Mouse (Mus musculus) liver, embryonic 13.5 days (tissue): ENCODE results near the gene Gpr62. TPM values are rescaled to one million over a fixed set of nuclear protein-coding genes. Genes with fewer than 3 reads are reported as not detected.

Experiments used
- ATAC-seq: fragments of 200-750 bp; cut with Nextera tagmentation; 2 replicates; pipeline ENCODE4 v1.8.0; 2017; ENCODE audit warnings: low read depth, mild to moderate bottlenecking, moderate number of reproducible peaks, moderate library complexity
- DNase-seq: peaks from one replicate; pipeline ENCODE4 v3.0.0; 2022
- H3K27ac ChIP-seq: fragments of 300-500 bp; sonication (generic); 2 replicates; pipeline ENCODE4 v1.5.1; 2015; ENCODE audit warnings: moderate library complexity, mild to moderate bottlenecking, inconsistent platforms
- H3K27me3 ChIP-seq: fragments of 300-500 bp; sonication (generic); 2 replicates; pipeline ENCODE4 v1.6.1; 2015; ENCODE audit warnings: mild to moderate bottlenecking, inconsistent platforms
- H3K36me3 ChIP-seq: fragments of 300-500 bp; sonication (generic); 2 replicates; pipeline ENCODE4 v1.6.1; 2015; ENCODE audit warnings: mild to moderate bottlenecking, inconsistent platforms
- H3K4me1 ChIP-seq: fragments of 300-500 bp; sonication (generic); replicated peaks from 2 replicates; pipeline ENCODE4 v1.6.1; 2015; ENCODE audit warnings: inconsistent platforms
- H3K4me2 ChIP-seq: fragments of 300-500 bp; sonication (generic); 2 replicates; pipeline ENCODE4 v1.6.1; 2015; ENCODE audit warnings: inconsistent platforms, mild to moderate bottlenecking, moderate library complexity
- H3K4me3 ChIP-seq: fragments of 300-500 bp; sonication (generic); replicated peaks from 2 replicates; pipeline ENCODE4 v1.5.1; 2015; ENCODE audit warnings: mild to moderate bottlenecking, inconsistent platforms
- H3K9ac ChIP-seq: fragments of 300-500 bp; sonication (generic); 2 replicates; pipeline ENCODE4 v1.6.1; 2015; ENCODE audit warnings: mild to moderate bottlenecking, inconsistent platforms
- H3K9me3 ChIP-seq: fragments of 300-500 bp; sonication (generic); replicated peaks from 2 replicates; pipeline ENCODE4 v1.6.1; 2016; ENCODE audit warnings: inconsistent platforms
- whole genome bisulfite sequencing: fragments of 180-500 bp; shearing (Covaris S2); methylation state at CpG from one replicate; pipeline ENCODE4 v1.1.7; 2015; ENCODE audit not compliant: insufficient replicate concordance; 5-methylcytosine and 5-hydroxymethylcytosine counted together
- polyA plus RNA-seq: library from polyadenylated mRNA; unstranded; fragments of >200 nt; fragmentation: Nextera tagmentation; extraction: Ambion mirVana; gene quantifications from 2 replicates; pipeline ENCODE4 v1.2.1, GENCODE M21; 2015

Gpr62 gene
- polyA plus RNA-seq, 1 experiment from 2014 or later: not detected

DNA sequence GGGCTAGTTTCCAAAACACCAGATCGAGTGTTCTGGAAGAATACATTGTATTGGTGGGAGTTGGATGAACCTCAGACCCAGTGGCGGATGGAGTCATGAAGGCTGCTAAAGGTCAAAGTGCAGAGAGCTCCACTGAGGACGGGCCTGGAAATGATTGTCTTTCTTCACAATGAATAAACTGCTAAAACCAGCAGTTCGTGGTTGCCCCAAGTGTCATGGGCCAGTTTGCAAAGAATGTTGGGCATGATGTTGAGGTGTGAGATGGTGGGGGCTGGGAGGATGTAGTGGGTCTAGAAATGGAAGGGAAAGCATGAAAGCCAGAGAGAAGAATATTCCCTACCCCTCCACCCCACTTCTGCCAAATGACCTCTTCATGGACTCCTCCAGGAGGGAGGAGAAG is 20.9 kb downstream of the Gpr62 start:
- H3K9ac ChIP-seq: no peak overlapping the region
- H3K27ac ChIP-seq: no peak overlapping the region
- WGBS: 69% methylated on average over 4 of the region's 4 CpGs
- no peak for ATAC-seq
- H3K36me3 ChIP-seq: 0 out of 2 replicates have a peak, but pooled peaks cover 3% of the 10 kb centered on the region
- no peak for DNase-seq
- no peak overlapping the region for H3K4me2 ChIP-seq
- H3K27me3 ChIP-seq: no peaks in the 10 kb centered on the region
- H3K9me3 ChIP-seq: no peaks in the 10 kb centered on the region
- H3K4me3 ChIP-seq: no peak overlapping the region
- peaks cover 46% of the 10 kb centered on the region for H3K4me1 ChIP-seq

DNA sequence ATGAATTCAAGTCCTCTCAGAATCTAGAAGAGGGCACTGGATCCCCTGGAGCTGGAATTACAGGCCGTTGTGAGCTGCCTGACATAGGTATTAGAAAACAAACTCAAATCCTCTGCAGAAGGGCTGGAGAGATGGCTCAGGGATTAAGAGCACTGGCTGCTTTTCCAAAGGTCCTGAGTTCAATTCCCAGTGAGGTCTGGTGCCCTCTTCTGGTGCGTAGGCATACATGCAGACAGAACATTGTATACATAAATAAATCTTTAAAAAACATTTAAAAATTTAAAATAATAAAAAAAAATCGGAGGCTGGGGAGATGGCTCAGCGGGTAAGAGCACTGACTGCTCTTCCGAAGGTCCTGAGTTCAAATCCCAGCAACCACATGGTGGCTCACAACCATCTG is 23.1 kb downstream of the Gpr62 start:
- Histone ChIP-seq H3K9ac (no peak overlapping the region), H3K9me3 (no peaks in the 10 kb centered on the region), H3K4me1 (peaks cover 44% of the 10 kb centered on the region), H3K36me3 (0 out of 2 replicates have a peak, but pooled peaks cover 3% of the 10 kb centered on the region), H3K4me3 (no peak overlapping the region), H3K4me2 (no peak overlapping the region), H3K27me3 (no peaks in the 10 kb centered on the region), H3K27ac (no peak overlapping the region)
- ATAC-seq (no peak), DNase-seq (no peak)
- 64% methylated on average over 5 of the region's 5 CpGs for WGBS

DNA sequence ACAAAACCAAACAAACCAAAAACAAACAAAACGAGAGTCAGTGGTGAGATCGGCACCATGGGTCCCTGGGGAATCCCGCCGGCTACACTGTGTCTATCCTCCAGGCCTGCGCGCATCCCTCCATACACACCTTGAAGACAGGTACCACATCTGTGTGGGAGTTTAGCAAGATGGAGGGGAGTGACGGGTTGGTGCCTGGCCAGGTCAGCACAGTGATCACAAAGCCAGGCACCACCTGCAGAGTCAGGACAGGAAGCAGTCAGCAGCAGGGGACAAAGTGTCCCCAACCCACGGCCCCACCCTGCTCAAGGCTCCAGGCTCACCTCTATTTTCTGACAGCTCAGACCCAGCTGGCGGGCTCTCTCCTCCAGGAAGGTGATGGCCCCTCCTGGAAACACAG is 29.2 kb downstream of the Gpr62 start:
- WGBS: 68% methylated on average over 9 of the region's 9 CpGs
- Histone ChIP-seq H3K27me3 (no peaks in the 10 kb centered on the region), H3K9me3 (no peaks in the 10 kb centered on the region), H3K4me1 (peaks cover 76% of the 10 kb centered on the region), H3K36me3 (peaks cover 33% of the 10 kb centered on the region), H3K4me2 (peak overlapping the region; percentile 89), H3K4me3 (no peak overlapping the region), H3K9ac (no peak overlapping the region), H3K27ac (no peak overlapping the region)
- ATAC-seq: no peak
- DNase-seq: no peak

DNA sequence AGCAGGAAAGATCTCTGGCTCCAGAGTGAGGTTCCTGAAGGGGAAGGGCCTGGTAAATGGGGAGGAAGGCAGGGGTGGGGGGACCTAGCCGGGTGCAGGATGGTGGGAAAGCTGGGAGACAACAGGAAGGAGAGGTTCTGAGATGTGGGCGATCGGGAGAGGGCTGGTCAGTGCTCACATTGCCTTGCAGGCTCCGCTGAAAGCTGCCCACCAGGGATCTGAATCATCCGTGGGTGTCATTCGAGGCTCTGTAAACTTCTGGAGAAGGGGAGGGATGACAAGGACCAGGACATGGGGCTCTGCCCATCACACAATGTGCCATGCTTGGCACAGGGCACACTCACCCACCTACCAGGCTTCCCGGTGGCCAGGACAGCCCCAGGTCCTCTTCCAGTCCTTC is 32.3 kb downstream of the Gpr62 start:
- Histone ChIP-seq H3K36me3 (peaks cover 43% of the 10 kb centered on the region), H3K27ac (peak overlapping the region; percentile 65), H3K4me3 (no peak overlapping the region), H3K4me1 (peaks cover 90% of the 10 kb centered on the region), H3K9ac (peak overlapping the region; percentile 61; the same call in 1 of the 2 replicates), H3K27me3 (no peaks in the 10 kb centered on the region), H3K4me2 (peak overlapping the region; percentile 12), H3K9me3 (no peaks in the 10 kb centered on the region)
- no peak for ATAC-seq
- WGBS: 74% methylated on average over 7 of the region's 7 CpGs
- DNase-seq: no peak

DNA sequence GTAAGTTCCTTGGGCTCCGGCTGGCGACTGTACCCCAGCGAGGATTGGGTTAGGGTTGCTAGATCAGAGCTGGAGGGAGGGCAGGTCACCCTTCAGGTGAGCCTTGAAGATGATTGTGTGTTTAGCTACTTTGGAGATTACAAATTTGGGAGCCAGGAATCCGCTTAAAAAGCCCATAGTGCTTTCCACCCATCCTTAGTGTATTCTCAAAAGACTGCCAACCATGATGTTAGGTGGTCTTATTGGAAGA is 35.8 kb downstream of the Gpr62 start:
- peak overlapping the region; percentile 89 for H3K27ac ChIP-seq
- H3K4me3 ChIP-seq: peak overlapping the region; percentile 91
- H3K36me3 ChIP-seq: peaks cover 43% of the 10 kb centered on the region
- H3K9me3 ChIP-seq: no peaks in the 10 kb centered on the region
- ATAC-seq (no peak), DNase-seq (no peak)
- peak overlapping the region; percentile 97 for H3K9ac ChIP-seq
- 0% methylated on average over 4 of the region's 4 CpGs for WGBS
- H3K27me3 ChIP-seq: 0 out of 2 replicates have a peak, but pooled peaks cover 3% of the 10 kb centered on the region
- H3K4me1 ChIP-seq: peaks cover 56% of the 10 kb centered on the region
- peak overlapping the region; percentile 74 for H3K4me2 ChIP-seq

DNA sequence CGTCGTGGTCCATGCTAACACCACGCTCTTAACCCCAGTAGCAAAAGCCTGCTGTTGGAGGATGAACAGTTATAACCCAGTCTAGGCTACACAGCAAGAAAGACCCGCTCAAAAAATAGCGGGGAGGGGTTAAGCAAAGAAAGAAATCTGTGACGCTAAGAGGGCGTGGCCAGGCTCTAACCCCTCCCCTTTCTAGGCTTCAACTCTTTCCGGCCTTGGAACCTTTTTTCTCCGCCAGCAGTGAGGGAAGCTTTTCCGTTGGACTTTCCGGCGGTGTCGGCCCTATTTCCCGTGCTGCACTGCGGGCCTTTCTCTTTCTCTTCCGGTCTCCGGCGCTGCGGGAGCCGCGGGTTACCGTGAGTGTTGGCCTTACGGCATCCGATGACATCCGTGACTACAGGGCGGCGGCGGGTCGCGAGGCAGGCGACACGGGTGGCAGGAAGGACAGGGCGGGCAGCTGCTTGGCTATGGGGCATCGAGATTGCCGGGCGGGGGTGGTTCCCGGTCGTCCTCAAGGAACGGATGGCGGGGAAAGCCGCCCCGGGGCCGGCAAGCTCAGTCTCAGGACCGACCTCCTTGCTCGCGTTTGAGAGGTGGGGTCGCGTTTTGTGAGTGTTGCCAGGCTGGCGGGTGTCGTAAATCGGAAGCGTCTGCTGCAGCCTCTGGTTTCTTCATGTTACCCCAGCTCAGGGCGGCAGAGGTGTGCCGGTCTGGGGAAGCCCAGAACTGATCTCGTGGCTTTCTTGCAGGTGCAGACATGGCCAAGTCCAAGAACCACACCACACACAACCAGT is 36.3 kb downstream of the Gpr62 start, which contains the start of gene Rpl29:
Rpl29 (plus strand) TSS at position 234 of the 794 bp plus-strand sequence.
- Histone ChIP-seq H3K4me2 (peak within 1 kb of the TSS; percentile 74), H3K9ac (peak within 1 kb of the TSS; percentile 97), H3K9me3 (no peaks in the 10 kb centered on the region), H3K36me3 (peaks cover 42% of the 10 kb centered on the region), H3K4me1 (peaks cover 51% of the 10 kb centered on the region), H3K27ac (peak within 1 kb of the TSS; percentile 89), H3K27me3 (0 out of 2 replicates have a peak, but pooled peaks cover 3% of the 10 kb centered on the region), H3K4me3 (peak within 1 kb of the TSS; percentile 91)
- peak; percentile 79 for ATAC-seq
- peak; percentile 86 for DNase-seq
- under 1% methylated on average over 55 of the region's 55 CpGs for WGBS

DNA sequence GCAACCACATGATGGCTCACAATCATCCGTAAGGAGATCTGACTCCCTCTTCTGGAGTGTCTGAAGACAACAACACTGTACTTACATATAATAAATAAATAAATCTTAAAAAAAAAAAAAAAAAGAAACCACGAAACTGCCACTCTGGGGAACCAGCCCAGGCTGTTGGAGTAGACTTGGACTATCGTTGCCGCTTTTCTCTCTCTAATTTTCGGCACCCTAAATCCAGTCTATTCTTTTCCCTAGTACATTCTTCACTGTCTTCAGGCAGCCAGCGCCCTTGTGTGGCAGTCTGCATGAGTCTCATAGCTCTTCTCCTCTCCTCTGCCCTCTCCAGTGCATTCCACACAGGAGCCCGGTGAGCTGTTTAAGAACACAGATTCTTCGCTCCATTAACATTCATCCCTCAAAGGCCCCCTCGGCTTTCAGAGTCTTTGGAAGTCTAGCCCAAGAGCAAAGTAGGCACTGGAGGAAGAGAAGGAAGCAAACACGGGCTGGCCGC is 37.0 kb downstream of the Gpr62 start:
- ATAC-seq (peak; percentile 27), DNase-seq (no peak)
- H3K27ac ChIP-seq: peak overlapping the region; percentile 77
- WGBS: 21% methylated on average over 11 of the region's 11 CpGs
- peaks cover 35% of the 10 kb centered on the region for H3K36me3 ChIP-seq
- H3K4me1 ChIP-seq: peaks cover 44% of the 10 kb centered on the region
- no peaks in the 10 kb centered on the region for H3K9me3 ChIP-seq
- H3K4me3 ChIP-seq: peak overlapping the region; percentile 91
- peak overlapping the region; percentile 74 for H3K4me2 ChIP-seq
- H3K9ac ChIP-seq: peak overlapping the region; percentile 58
- 0 out of 2 replicates have a peak, but pooled peaks cover 3% of the 10 kb centered on the region for H3K27me3 ChIP-seq

DNA sequence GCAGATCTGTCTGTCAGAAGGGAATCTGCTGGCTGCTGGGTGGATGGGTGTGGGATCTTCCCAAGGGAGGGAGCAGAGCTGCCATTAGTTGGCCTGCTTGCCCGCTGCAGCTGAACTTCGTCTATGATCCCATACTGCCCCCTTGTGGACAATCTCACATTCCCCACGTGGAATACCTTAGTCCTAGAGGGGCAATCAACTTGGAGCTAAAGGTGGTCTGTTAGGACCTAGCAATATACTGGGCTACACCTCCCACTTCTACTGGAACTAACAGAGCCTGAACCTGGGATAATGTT is 43.9 kb downstream of the Gpr62 start:
- ATAC-seq (peak; percentile 76), DNase-seq (peak; percentile 68)
- Histone ChIP-seq H3K9ac (no peak overlapping the region), H3K36me3 (no peaks in the 10 kb centered on the region), H3K4me2 (peak overlapping the region; percentile 24; the same call in 1 of the 2 replicates), H3K27me3 (peaks cover 54% of the 10 kb centered on the region), H3K4me3 (no peak overlapping the region), H3K9me3 (no peaks in the 10 kb centered on the region), H3K4me1 (peaks cover 20% of the 10 kb centered on the region), H3K27ac (no peak overlapping the region)
- 1% methylated on average over 3 of the region's 3 CpGs for WGBS

DNA sequence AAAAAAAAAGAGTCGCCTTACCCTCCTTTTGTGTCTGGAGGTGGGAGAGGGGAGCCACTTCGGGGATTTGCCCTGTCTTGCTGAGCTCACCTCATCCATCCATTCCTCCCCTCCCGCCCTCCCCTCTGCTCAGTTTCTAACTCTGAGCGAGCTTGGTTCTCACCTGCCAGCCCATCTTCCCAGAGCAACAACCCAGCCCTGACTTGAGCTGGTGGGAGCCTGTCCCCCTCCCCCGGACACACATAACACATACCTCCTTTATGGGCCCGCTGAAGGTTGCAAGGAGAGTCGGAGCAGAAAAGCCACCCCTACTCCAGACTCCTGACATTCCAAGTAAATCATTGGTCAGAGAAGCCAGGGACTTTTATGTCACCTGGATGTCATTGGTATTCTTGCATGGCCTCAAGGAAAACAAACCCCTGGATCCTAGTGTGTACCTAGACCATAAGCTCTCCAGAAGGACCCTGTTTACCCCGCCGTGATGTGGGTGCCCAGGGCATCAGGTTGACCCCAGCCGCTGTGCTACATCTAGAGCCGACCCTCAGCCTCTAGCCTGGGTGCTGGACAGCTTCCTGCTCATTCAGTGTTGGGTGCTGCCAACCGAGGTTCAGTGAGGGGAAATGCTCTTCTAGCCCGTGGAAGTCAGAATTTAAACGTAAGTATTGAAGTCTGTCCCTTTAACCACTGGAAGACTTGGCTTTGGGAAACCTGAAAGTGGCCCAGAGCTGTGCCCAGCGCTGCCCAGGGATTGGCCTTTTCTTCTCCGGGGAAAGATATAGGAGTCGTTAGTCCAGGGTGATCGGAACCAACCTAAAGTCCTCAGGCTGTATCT is 44.5 kb downstream of the Gpr62 start:
- peak overlapping the region; percentile 24; the same call in 1 of the 2 replicates for H3K4me2 ChIP-seq
- H3K9me3 ChIP-seq: no peaks in the 10 kb centered on the region
- DNase-seq (no peak), ATAC-seq (0 out of 2 replicates have a peak, but pooled peaks have one; percentile 10)
- no peaks in the 10 kb centered on the region for H3K36me3 ChIP-seq
- no peak overlapping the region for H3K27ac ChIP-seq
- 13% methylated on average over 18 of the region's 18 CpGs for WGBS
- H3K9ac ChIP-seq: no peak overlapping the region
- peaks cover 20% of the 10 kb centered on the region for H3K4me1 ChIP-seq
- no peak overlapping the region for H3K4me3 ChIP-seq
- peaks cover 54% of the 10 kb centered on the region for H3K27me3 ChIP-seq

DNA sequence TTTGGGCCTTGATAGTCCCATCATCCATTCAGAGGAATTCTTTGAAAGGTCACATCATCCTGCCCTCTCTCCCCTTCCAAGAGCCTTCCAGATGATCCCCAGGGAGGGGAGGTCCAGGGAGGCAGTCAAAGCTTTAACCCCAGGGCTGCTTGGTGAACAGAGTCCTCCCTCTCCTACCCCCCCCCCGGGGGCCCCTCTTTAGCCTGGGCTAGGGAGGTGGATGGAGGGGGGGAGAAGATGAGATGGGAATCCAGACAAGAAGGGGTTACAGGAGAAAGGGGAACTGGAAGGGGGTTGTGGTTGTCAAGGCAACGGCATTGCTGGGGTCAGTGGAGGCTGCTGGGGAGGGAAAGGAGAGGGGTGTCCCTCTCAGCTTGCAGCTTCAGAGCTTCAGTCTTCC is 45.1 kb downstream of the Gpr62 start:
- Histone ChIP-seq H3K27ac (no peak overlapping the region), H3K4me3 (no peak overlapping the region), H3K36me3 (no peaks in the 10 kb centered on the region), H3K4me1 (peaks cover 20% of the 10 kb centered on the region), H3K27me3 (peaks cover 56% of the 10 kb centered on the region), H3K4me2 (no peak overlapping the region), H3K9ac (no peak overlapping the region), H3K9me3 (no peaks in the 10 kb centered on the region)
- ATAC-seq (no peak), DNase-seq (no peak)
- WGBS: 4% methylated on average over 2 of the region's 2 CpGs

DNA sequence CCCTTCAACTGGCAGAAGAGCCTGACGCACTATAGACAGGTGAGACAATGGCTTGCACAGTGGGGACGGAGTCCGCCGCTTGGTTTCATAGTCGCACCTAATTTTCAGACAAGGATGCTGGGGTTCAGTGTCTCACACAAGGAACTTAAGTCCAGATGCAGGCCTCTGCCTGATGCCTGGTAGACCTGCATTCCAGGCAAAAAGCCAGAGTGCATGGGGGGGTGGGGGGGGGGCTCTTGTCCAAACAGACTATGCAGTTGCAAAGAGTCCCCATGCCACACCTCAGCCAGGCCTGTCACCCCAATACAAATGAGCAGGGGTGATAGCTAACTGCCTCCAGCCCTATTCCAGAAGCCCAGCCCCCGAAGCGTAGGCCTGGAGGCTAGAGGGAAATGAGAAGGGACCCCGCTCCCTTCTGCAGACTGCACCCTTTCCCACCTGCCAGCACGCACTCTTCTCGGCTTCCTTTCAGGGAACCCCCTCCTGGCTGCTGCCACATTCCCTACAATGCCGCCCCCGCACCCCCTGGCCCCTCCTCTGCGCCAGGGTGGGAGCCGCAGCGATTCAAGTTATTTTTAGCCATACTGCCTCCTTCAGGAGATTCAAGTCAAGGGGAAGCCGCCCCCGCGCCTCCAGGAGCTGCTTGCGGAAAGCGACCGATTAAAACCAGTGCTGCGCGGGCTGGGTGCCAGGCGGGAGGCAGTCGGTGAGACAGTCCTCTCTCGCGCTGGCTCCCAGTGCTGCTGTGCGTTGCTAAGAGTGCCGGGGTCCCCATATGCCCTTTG is 47.7 kb downstream of the Gpr62 start:
- DNase-seq: no peak
- H3K27ac ChIP-seq: no peak overlapping the region
- 0 out of 2 replicates have a peak, but pooled peaks have one; percentile 13 for ATAC-seq
- H3K27me3 ChIP-seq: peaks cover 50% of the 10 kb centered on the region
- H3K36me3 ChIP-seq: no peaks in the 10 kb centered on the region
- 18% methylated on average over 29 of the region's 29 CpGs for WGBS
- H3K9ac ChIP-seq: peak overlapping the region; percentile 31; the same call in 1 of the 2 replicates
- H3K9me3 ChIP-seq: no peaks in the 10 kb centered on the region
- peak overlapping the region; percentile 30; the same call in 1 of the 2 replicates for H3K4me3 ChIP-seq
- H3K4me2 ChIP-seq: peak overlapping the region; percentile 45
- peaks cover 23% of the 10 kb centered on the region for H3K4me1 ChIP-seq
